Mouse (Mus musculus) subcutaneous adipose tissue, adult 2 months (tissue): Measurements from ENCODE around the gene Gm3486. TPM values are rescaled to one million over a fixed set of nuclear protein-coding genes. Genes with fewer than 3 reads are reported as not detected.

Source experiments
- polyA plus RNA-seq: library from polyadenylated mRNA; depleted of rRNA; stranded (reverse); fragments of >200 nt; gene quantifications from 2 replicates; pipeline ENCODE4 v1.2.3, GENCODE M21; 2012; ENCODE audit warnings: low replicate concordance; rRNA removed

The Gm3486 gene
- not detected in 2 replicates for polyA plus RNA-seq

DNA sequence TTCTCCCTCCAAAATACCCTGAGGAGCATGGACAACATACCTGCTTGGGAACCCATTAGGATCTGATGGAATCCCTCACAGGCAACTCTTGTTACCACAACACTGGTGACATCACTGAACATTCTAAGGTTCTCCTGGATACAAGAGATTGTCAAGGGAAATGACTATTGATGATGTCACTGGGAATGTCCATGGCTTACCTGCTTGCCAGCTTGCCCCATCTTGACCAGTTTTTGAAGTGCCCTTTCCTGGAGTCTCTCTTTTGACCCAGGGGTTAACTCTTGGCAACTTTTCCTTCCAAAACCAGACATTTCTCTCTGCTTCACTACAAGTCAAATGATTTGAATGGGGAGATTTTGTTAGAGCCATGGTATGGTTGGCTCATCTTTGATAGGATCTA lies at the start of gene Gm3486:
Gene Gm3486 (minus strand): TSS at position 101 of the 400 bp plus-strand sequence.

DNA sequence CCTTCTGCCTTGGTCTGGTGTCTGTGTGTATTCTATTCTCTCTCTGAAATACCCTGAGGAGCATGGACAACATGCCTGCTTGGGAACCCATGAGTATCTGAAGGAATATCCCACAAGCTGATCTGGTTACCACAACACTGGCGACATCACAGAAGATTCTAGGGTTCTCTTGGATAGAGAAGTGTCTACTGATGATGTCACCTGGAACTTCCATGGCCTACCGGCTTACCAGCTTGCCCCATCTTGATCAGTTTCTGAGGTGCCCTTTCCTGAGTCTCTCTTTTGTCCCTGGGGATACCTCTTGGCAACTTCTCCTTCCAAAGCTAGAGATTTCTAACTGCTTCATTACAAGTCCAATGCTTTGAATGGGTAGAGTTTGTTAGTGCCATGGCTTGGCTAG lies 35.9 kb downstream of the Gm3486 start, which contains the start of gene Gm7954:
Gene Gm7954 (minus strand): TSS at position 101 of the 400 bp plus-strand sequence.

Other genes starting within 250 kb of the Gm3486 start
- not detected in 2 replicates for gene Gm2832, start 210.7 kb downstream of the Gm3486 start, polyA plus RNA-seq
- not detected in 2 replicates for gene Gm5798, start 140.9 kb downstream of the Gm3486 start, polyA plus RNA-seq
- not detected in 2 replicates for gene Gm7945, start 103.1 kb downstream of the Gm3486 start, polyA plus RNA-seq
- not detected in 2 replicates for gene Gm6482, start 81.2 kb downstream of the Gm3486 start, polyA plus RNA-seq
- gene Gm7954, start 36.0 kb downstream of the Gm3486 start, polyA plus RNA-seq = not detected in 2 replicates
- gene Gm7970, start 66.1 kb upstream of the Gm3486 start, polyA plus RNA-seq = not detected in 2 replicates
- gene 1700049E17Rik2, start 83.7 kb upstream of the Gm3486 start, polyA plus RNA-seq = not detected in 2 replicates
- gene Gm3072, start 135.1 kb upstream of the Gm3486 start, polyA plus RNA-seq = not detected in 2 replicates
- not detected in 2 replicates for gene Gm3676, start 157.0 kb upstream of the Gm3486 start, polyA plus RNA-seq
- gene Gm8068, start 212.4 kb upstream of the Gm3486 start, polyA plus RNA-seq = not detected in 2 replicates